Mouse (Mus musculus) testis, adult 2 months (tissue): ENCODE results near the gene Rab37.

ENCODE experiments used
- CTCF ChIP-seq: fragments of 200-500 bp; IDR thresholded peaks from 2 replicates; pipeline ENCODE4 v1.5.1; 2012; ENCODE audit warnings: low read depth, mild to moderate bottlenecking, inconsistent platforms, low read length, moderate library complexity; ENCODE audit not compliant: control insufficient read depth, insufficient read depth, insufficient replicate concordance
- POLR2A ChIP-seq: fragments of 200-500 bp; IDR thresholded peaks from 2 replicates; pipeline ENCODE4 v1.6.1; 2012; ENCODE audit warnings: low read depth, mild to moderate bottlenecking, inconsistent platforms, low read length, moderate library complexity; ENCODE audit not compliant: control insufficient read depth

GRCm38 (mm10) chr11:115052991-115053390 is 38.2 kb upstream of the Rab37 start:
- TF ChIP-seq CTCF, result no peak
- no peak for TF ChIP-seq POLR2A
